Mouse (Mus musculus) neural tube, embryonic 12.5 days (tissue): Measurements from ENCODE around the gene Cav3. TPM values are rescaled to one million over a fixed set of nuclear protein-coding genes. Genes with fewer than 3 reads are reported as not detected.

ENCODE experiments used
- ATAC-seq: fragments of 200-750 bp; cut with Nextera tagmentation; 2 replicates; pipeline ENCODE4 v1.8.0; 2017; ENCODE audit warnings: low read depth, mild to moderate bottlenecking, moderate TSS enrichment, moderate library complexity; ENCODE audit not compliant: low FRiP score
- H3K27ac ChIP-seq: fragments of 300-500 bp; sonication (generic); 2 replicates; pipeline ENCODE4 v1.5.1; 2016
- H3K27me3 ChIP-seq: fragments of 300-500 bp; sonication (generic); replicated peaks from 2 replicates; pipeline ENCODE4 v1.6.1; 2016; ENCODE audit warnings: mild to moderate bottlenecking
- H3K36me3 ChIP-seq: fragments of 300-500 bp; sonication (generic); 2 replicates; pipeline ENCODE4 v1.6.1; 2016; ENCODE audit warnings: mild to moderate bottlenecking
- H3K4me1 ChIP-seq: fragments of 300-500 bp; sonication (generic); 2 replicates; pipeline ENCODE4 v1.6.1; 2016
- H3K4me2 ChIP-seq: fragments of 300-500 bp; sonication (generic); replicated peaks from 2 replicates; pipeline ENCODE4 v1.6.1; 2016; ENCODE audit warnings: mild to moderate bottlenecking
- H3K4me3 ChIP-seq: fragments of 300-500 bp; sonication (generic); 2 replicates; pipeline ENCODE4 v1.5.1; 2016
- H3K9ac ChIP-seq: fragments of 300-500 bp; sonication (generic); 2 replicates; pipeline ENCODE4 v1.6.1; 2016; ENCODE audit warnings: mild to moderate bottlenecking
- H3K9me3 ChIP-seq: fragments of 300-500 bp; sonication (generic); 2 replicates; pipeline ENCODE4 v1.6.1; 2016; ENCODE audit warnings: mild to moderate bottlenecking
- WGBS: fragments of 180-500 bp; shearing (Covaris S2); methylation state at CpG from one replicate; pipeline ENCODE4 v1.1.7; 2016; 5-methylcytosine and 5-hydroxymethylcytosine counted together
- polyA plus RNA-seq: library from polyadenylated mRNA; unstranded; fragments of >200 nt; fragmentation: Nextera tagmentation; extraction: Ambion mirVana; gene quantifications from 2 replicates; pipeline ENCODE4 v1.2.1, GENCODE M21; 2016

Gene Cav3
- polyA plus RNA-seq, 1 experiment from 2014 or later: 1.0 TPM

DNA sequence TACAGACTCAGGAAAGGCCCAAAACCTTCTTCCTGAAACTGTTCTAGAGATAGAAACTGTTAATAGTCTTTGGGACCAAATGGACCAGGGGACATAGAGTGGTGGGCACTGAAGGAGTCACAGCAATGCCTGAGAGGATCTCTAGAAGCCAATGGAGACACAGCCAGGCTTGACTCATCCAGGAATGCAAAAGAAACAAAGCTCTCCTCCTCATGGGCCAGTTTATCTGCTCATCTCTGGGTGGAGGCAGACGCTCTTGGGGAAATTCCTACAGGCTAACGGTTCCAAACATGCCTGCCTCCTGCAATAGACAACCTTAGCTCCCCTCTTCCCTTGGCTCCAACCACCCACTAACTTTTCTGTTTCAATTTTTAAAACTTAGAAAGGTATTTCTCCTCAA, 38.2 kb downstream of the Cav3 start:
- H3K4me3 ChIP-seq: no peak overlapping the region
- no peak overlapping the region for H3K27ac ChIP-seq
- no peak overlapping the region for H3K9ac ChIP-seq
- H3K4me2 ChIP-seq: no peak overlapping the region
- ATAC-seq: no peak
- WGBS: 74% methylated on average over 2 of the region's 2 CpGs
- peaks cover 3% of the 10 kb centered on the region for H3K27me3 ChIP-seq
- no peaks in the 10 kb centered on the region for H3K9me3 ChIP-seq
- H3K4me1 ChIP-seq: no peaks in the 10 kb centered on the region
- no peaks in the 10 kb centered on the region for H3K36me3 ChIP-seq

DNA sequence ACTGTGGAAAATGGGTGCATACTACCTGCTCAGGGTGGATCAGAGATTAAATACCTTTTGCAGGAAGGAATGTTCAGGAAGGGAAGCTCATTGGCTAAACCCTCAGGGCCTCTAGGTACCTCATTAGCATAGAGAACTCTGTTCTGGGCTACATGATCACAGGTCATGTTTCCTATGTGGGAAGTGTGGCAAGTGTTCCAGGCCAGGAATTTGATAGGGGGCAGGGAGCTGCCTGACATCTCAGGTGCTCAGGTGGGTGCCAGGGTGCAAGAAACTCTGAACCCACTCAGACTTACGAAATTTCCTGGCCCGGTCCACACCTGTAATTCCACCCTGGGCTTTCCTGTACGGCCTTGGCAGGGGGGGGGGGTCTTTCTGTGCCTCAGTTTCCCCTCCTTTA, 39.4 kb downstream of the Cav3 start:
- Histone ChIP-seq H3K4me2 (no peak overlapping the region), H3K27me3 (no peaks in the 10 kb centered on the region), H3K4me3 (no peak overlapping the region), H3K9ac (no peak overlapping the region), H3K36me3 (no peaks in the 10 kb centered on the region), H3K9me3 (no peaks in the 10 kb centered on the region), H3K4me1 (no peaks in the 10 kb centered on the region), H3K27ac (no peak overlapping the region)
- no peak for ATAC-seq
- WGBS: 93% methylated on average over 3 of the region's 3 CpGs

DNA sequence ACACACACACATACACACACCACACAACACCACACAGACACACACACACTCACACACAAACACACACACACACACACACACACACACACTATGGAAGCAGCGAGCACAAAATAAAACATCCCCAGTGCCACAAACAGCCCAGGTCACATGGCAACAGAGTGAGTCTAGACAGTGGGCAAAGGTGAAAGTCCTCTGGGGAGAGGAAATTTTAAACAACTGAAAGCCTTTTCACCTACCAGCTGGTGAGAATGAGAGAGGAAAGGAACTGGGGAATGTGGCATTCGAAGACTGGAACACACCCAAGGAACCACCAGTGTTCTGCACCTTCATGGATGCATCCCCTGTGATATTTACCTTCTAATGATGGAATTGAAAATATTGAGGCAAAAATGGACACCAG, 40.2 kb downstream of the Cav3 start:
- H3K36me3 ChIP-seq: no peaks in the 10 kb centered on the region
- no peaks in the 10 kb centered on the region for H3K9me3 ChIP-seq
- no peaks in the 10 kb centered on the region for H3K27me3 ChIP-seq
- no peak overlapping the region for H3K27ac ChIP-seq
- no peak overlapping the region for H3K4me3 ChIP-seq
- H3K4me1 ChIP-seq: no peaks in the 10 kb centered on the region
- no peak overlapping the region for H3K9ac ChIP-seq
- WGBS: 89% methylated on average over 2 of the region's 2 CpGs
- H3K4me2 ChIP-seq: no peak overlapping the region
- no peak for ATAC-seq

DNA sequence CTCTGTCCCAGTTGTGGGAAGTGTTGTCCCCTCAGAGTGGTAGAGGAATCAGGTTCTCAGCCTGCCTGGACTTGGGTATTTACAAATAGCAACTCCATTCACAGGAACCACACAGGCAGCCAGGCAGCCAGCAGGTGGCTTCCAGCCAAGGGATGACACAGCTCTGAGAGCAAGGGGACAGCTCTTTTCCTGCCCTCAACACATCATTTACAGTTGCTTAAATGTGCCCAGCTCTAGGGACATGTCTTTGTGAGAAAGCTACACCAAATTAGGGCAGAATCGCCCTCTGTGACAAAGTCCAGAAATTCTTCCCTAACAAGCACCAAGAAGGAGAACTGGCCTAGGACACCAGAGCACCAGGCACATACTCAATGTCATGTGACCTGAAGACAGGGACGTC, 41.9 kb downstream of the Cav3 start:
- H3K4me2 ChIP-seq: no peak overlapping the region
- H3K9me3 ChIP-seq: no peaks in the 10 kb centered on the region
- 82% methylated on average over 2 of the region's 2 CpGs for WGBS
- no peak for ATAC-seq
- no peaks in the 10 kb centered on the region for H3K27me3 ChIP-seq
- H3K36me3 ChIP-seq: no peaks in the 10 kb centered on the region
- H3K4me1 ChIP-seq: no peaks in the 10 kb centered on the region
- no peak overlapping the region for H3K9ac ChIP-seq
- H3K27ac ChIP-seq: no peak overlapping the region
- no peak overlapping the region for H3K4me3 ChIP-seq

DNA sequence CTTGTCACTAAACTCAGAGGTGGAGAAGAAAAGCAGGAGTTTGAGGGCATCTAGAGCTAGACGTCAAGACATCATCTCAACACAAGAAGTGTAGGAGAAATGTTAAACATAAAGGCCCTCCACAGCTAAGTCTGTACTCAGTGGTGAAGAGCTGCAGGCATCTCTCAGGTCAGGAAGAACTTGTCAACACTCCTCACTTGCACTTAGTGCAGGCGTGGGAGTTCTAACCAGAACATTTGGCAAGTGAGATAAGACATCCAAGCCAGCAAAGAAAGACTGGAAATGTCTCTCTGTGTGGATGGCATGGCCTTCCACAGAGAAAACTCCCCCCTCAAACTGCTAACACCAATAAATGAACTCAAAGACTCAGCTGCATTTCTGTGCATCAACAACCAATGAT, 48.3 kb downstream of the Cav3 start:
- no peaks in the 10 kb centered on the region for H3K36me3 ChIP-seq
- no peaks in the 10 kb centered on the region for H3K4me1 ChIP-seq
- no peaks in the 10 kb centered on the region for H3K9me3 ChIP-seq
- 89% methylated on average over 2 of the region's 2 CpGs for WGBS
- no peak overlapping the region for H3K9ac ChIP-seq
- ATAC-seq: no peak
- no peak overlapping the region for H3K27ac ChIP-seq
- H3K27me3 ChIP-seq: peaks cover 11% of the 10 kb centered on the region; the same call in 1 of the 2 replicates
- H3K4me3 ChIP-seq: no peak overlapping the region
- no peak overlapping the region for H3K4me2 ChIP-seq

DNA sequence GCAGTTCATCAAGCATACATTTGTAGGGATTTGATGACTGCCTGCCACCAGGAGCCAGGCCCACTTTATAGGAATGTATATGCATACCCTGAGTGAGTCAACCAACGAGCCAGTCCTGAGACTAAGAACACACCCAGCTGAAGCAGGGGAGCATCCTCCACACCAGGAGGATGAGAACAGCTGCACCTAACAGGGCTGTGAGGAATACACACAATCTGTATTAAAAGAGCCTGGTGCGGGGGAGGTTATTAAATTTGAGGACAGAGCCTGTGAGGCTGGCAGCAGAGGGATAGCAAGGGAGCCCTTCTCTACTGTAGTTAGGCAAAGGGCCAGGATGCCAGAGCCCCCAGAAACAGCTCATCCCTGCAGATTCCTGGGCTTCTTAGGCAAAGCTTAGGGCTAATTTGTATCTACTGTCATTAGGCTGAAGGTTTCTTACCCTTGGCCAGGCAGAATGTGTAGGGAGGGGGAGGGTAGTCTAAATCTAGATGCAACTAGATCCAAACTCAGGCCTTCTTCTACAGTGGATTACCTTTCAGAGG, 50.4 kb downstream of the Cav3 start:
- Histone ChIP-seq H3K27ac (no peak overlapping the region), H3K9me3 (no peaks in the 10 kb centered on the region), H3K4me3 (no peak overlapping the region), H3K27me3 (peaks cover 24% of the 10 kb centered on the region), H3K36me3 (no peaks in the 10 kb centered on the region), H3K9ac (no peak overlapping the region), H3K4me2 (no peak overlapping the region), H3K4me1 (no peaks in the 10 kb centered on the region)
- ATAC-seq: no peak
- WGBS: 58% methylated on average over 2 of the region's 2 CpGs

DNA sequence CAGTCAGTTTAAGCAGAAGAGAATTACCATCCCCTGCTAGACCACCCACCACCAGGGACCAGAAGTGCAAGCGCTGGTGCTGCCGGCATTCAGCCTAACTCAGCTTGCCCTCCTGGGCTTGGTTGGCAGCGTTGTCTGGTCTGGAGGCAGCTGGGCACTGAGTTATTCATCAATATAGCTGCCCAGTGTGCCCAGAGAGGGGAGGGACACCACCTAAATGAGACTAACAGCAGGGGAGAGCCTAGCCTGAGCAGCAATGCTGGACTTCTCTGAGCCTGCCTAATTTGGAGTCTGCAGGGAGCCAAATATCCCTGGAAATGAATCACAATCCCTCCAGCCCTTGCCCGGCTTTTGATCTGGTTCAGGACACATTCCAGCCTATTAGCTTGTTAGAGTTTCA, 51.0 kb downstream of the Cav3 start:
- Histone ChIP-seq H3K9ac (no peak overlapping the region), H3K4me2 (no peak overlapping the region), H3K27ac (no peak overlapping the region), H3K9me3 (no peaks in the 10 kb centered on the region), H3K36me3 (no peaks in the 10 kb centered on the region), H3K4me1 (no peaks in the 10 kb centered on the region), H3K4me3 (no peak overlapping the region), H3K27me3 (peaks cover 29% of the 10 kb centered on the region)
- 11% methylated on average over 4 of the region's 4 CpGs for WGBS
- ATAC-seq: 0 out of 2 replicates have a peak, but pooled peaks have one; percentile 41

DNA sequence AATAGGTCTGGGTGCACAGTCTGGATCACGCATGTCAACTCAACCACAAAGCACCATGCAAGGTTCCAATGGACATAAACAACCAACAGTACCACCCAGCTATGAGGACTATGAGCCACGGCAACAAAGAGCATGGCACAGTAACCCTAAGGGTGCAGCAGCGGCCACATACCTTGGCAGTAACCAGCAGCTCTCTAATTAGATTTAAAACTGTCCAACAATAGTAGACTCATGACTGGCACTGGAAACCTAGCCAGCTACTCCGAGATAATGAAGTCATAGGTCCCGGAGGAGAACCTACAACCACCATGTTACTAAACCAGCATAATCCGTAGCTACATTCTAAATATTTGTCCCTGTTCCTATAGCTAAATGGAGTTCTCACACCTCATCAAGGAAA, 55.3 kb downstream of the Cav3 start:
- Histone ChIP-seq H3K4me2 (no peak overlapping the region), H3K27me3 (peaks cover 48% of the 10 kb centered on the region), H3K4me1 (peaks cover 7% of the 10 kb centered on the region), H3K9me3 (no peaks in the 10 kb centered on the region), H3K9ac (no peak overlapping the region), H3K36me3 (no peaks in the 10 kb centered on the region), H3K27ac (no peak overlapping the region), H3K4me3 (no peak overlapping the region)
- WGBS: 94% methylated on average over 6 of the region's 6 CpGs
- no peak for ATAC-seq

DNA sequence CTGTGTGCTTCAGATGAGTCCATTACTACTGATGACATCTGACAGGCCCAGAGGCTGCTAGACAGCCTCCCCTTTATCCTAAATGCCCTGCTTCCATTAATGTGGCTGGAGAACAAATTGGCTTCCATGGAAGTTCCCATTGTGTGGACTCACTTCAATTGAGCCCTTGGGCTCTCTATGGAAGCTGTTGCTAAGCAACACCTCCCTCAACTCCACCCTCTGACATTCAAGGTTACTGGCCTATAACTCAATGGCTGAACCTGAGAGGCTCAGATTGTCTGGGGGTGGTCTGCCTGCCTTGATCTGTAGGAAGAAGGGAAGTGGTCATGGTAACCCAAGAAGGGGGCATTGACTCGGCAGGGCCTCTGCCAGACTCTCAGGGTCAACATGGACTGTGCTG, 57.2 kb downstream of the Cav3 start:
- 4% methylated on average over 1 of the region's 1 CpGs for WGBS
- Histone ChIP-seq H3K9me3 (no peaks in the 10 kb centered on the region), H3K4me1 (peaks cover 7% of the 10 kb centered on the region), H3K27ac (no peak overlapping the region), H3K27me3 (peaks cover 45% of the 10 kb centered on the region), H3K4me3 (no peak overlapping the region), H3K4me2 (no peak overlapping the region), H3K36me3 (no peaks in the 10 kb centered on the region), H3K9ac (no peak overlapping the region)
- peak; percentile 82 for ATAC-seq

DNA sequence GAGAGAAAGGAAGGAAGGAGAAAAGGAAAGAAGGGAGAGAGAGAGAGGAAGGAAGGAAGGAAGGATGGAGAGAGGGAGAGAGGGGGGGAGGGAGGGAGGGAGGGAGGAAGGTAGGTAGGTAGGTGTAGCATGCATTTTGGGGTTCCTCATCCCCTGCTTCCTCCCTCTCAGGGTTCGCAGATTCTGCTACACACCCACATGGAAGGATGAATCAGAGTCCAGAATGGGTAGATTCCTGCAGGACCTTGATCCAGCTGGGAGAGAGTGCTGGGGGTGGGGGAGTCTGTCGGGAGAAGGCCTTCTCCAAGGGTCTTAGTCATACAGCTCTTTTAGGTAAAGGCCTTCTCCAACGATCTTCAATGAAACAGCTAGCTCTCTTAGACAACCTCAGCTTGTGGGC, 58.3 kb downstream of the Cav3 start:
- WGBS: 77% methylated on average over 3 of the region's 3 CpGs
- no peak overlapping the region for H3K4me2 ChIP-seq
- H3K9me3 ChIP-seq: no peaks in the 10 kb centered on the region
- peaks cover 45% of the 10 kb centered on the region for H3K27me3 ChIP-seq
- no peak for ATAC-seq
- no peak overlapping the region for H3K9ac ChIP-seq
- no peaks in the 10 kb centered on the region for H3K36me3 ChIP-seq
- no peak overlapping the region for H3K4me3 ChIP-seq
- peaks cover 7% of the 10 kb centered on the region for H3K4me1 ChIP-seq
- H3K27ac ChIP-seq: no peak overlapping the region

DNA sequence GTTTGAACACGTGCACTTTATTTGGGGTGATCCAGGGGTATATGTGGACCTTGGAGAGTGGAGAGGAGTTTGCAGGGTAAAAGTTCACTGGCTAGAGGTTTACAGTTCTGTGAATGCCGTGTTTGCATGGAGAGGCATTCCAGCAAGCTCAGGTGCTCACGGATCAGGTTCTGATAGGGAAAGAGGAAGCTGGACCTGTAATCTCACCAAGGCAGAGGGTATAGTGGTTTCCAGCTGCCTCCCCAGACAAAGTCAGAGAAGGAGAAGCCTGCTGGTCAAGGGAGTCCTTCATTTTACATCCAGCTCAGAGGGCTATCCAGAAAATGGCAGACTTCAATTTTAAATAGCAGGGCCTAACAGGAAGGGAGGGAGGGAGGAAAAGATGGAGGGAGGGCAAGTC, 58.7 kb downstream of the Cav3 start:
- H3K27ac ChIP-seq: no peak overlapping the region
- 79% methylated on average over 3 of the region's 3 CpGs for WGBS
- H3K9me3 ChIP-seq: no peaks in the 10 kb centered on the region
- H3K36me3 ChIP-seq: no peaks in the 10 kb centered on the region
- peaks cover 7% of the 10 kb centered on the region for H3K4me1 ChIP-seq
- no peak overlapping the region for H3K9ac ChIP-seq
- peaks cover 44% of the 10 kb centered on the region for H3K27me3 ChIP-seq
- no peak overlapping the region for H3K4me3 ChIP-seq
- no peak overlapping the region for H3K4me2 ChIP-seq
- ATAC-seq: no peak
